8 mouse cellular contexts compared by ENCODE assay signal in the genomic region with DNA sequence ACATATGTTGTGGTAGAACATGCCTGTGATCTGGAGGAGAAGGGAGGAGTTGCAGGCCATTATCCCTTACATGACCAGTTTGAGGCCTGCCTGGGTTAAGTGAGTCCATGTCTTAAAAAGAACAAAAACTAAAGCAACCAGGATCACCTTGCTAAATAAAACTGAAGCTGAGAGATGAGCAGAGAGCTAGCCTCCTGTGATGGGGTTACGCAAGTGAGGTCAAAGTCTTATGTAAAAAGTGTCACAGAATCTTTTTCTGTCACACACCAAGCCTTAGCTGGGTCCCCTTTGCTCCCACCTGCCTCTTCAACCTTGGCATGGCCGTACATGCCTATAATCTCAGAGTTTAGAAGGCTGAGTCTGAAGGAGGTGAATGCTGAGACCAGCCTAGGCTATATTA. TPM values are rescaled to one million over a fixed set of nuclear protein-coding genes. Genes with fewer than 3 reads are reported as not detected.
DNase-seq lines count a peak whose midpoint lies in the region; ATAC-seq and TF ChIP-seq lines count a peak whose summit lies in the region.
"Had no signal": no experiment of that assay in that cellular context is flagged by ENCODE, and none has a peak within 500 bp of the region (broad histone marks: within the 10 kb centered on the region; RNA-seq: fewer than 3 reads in every experiment).

No protein-coding gene starts in this region.

- H3K4me3 ChIP-seq in lung, embryonic 15.5 days = peak overlapping the region; percentile 85; the same call in 1 of the 2 replicates
- H3K4me3 ChIP-seq in forebrain, postnatal 0 days (ENCODE audit: low read depth, low read length) = no peak overlapping the region
- peak overlapping the region; percentile 91 for H3K4me3 ChIP-seq in liver, embryonic 11.5 days (ENCODE audit: low read depth, low read length)
- H3K4me3 ChIP-seq in stomach, embryonic 16.5 days (replicated peaks; ENCODE audit: low read length) = peak overlapping the region; percentile 75

- DNase-seq in lung, postnatal 10 days = no peak
- DNase-seq in forebrain, postnatal 0 days = no peak
- DNase-seq in liver, embryonic 11.5 days (ENCODE audit: low spot score) = no peak
- no peak for DNase-seq in thymus, postnatal 36 days

- peak overlapping the region; percentile 78 for H3K4me2 ChIP-seq in lung, embryonic 15.5 days
- peak overlapping the region; percentile 80 for H3K4me2 ChIP-seq in forebrain, postnatal 0 days (ENCODE audit: low read depth)
- H3K4me2 ChIP-seq in liver, embryonic 11.5 days = peak overlapping the region; percentile 97
- H3K4me2 ChIP-seq in stomach, embryonic 16.5 days (ENCODE audit: low read depth, low read length) = peak overlapping the region; percentile 75

- H3K27ac ChIP-seq in lung, embryonic 15.5 days = no peak overlapping the region
- no peak overlapping the region for H3K27ac ChIP-seq in forebrain, postnatal 0 days (ENCODE audit: low read depth, low read length)
- H3K27ac ChIP-seq in liver, embryonic 11.5 days (ENCODE audit: low read depth, low read length) = no peak overlapping the region; the same call in 1 of the 2 replicates
- no peak overlapping the region for H3K27ac ChIP-seq in stomach, embryonic 16.5 days (ENCODE audit: low read length)

- H3K36me3 ChIP-seq in lung, embryonic 15.5 days = no peaks in the 10 kb centered on the region
- no peaks in the 10 kb centered on the region for H3K36me3 ChIP-seq in forebrain, postnatal 0 days (ENCODE audit: insufficient read depth)
- H3K36me3 ChIP-seq in liver, embryonic 11.5 days (ENCODE audit: control insufficient read depth, insufficient read depth, low read length) = no peaks in the 10 kb centered on the region
- H3K36me3 ChIP-seq in stomach, embryonic 16.5 days (ENCODE audit: control insufficient read depth, insufficient read depth, low read length) = no peaks in the 10 kb centered on the region

- H3K4me1 ChIP-seq in lung, embryonic 15.5 days = peaks cover 14% of the 10 kb centered on the region
- peaks cover 7% of the 10 kb centered on the region for H3K4me1 ChIP-seq in forebrain, postnatal 0 days (ENCODE audit: insufficient read depth)
- H3K4me1 ChIP-seq in liver, embryonic 11.5 days (replicated peaks; ENCODE audit: control insufficient read depth, insufficient read depth, low read length) = peaks cover 17% of the 10 kb centered on the region
- peaks cover 8% of the 10 kb centered on the region; the same call in 1 of the 2 replicates for H3K4me1 ChIP-seq in stomach, embryonic 16.5 days (ENCODE audit: control insufficient read depth, insufficient read depth, low read length)

- peak overlapping the region; percentile 85 for H3K9ac ChIP-seq in lung, embryonic 15.5 days
- 0 out of 2 replicates have a peak overlapping the region, but pooled peaks have one; percentile 68 for H3K9ac ChIP-seq in forebrain, postnatal 0 days
- H3K9ac ChIP-seq in liver, embryonic 11.5 days (ENCODE audit: low read depth, low read length) = peak overlapping the region; percentile 60; the same call in 1 of the 2 replicates
- peak overlapping the region; percentile 86; the same call in 1 of the 2 replicates for H3K9ac ChIP-seq in stomach, embryonic 16.5 days (ENCODE audit: low read length)

- 72% methylated on average over 2 of the region's 2 CpGs for WGBS in lung, embryonic 15.5 days
- WGBS in forebrain, postnatal 0 days = 89% methylated on average over 2 of the region's 2 CpGs
- 71% methylated on average over 2 of the region's 2 CpGs for WGBS in liver, embryonic 11.5 days
- WGBS in stomach, embryonic 16.5 days = 77% methylated on average over 2 of the region's 2 CpGs

- no peaks in the 10 kb centered on the region for H3K9me3 ChIP-seq in lung, embryonic 15.5 days
- no peaks in the 10 kb centered on the region for H3K9me3 ChIP-seq in forebrain, postnatal 0 days (ENCODE audit: low read length)
- no peaks in the 10 kb centered on the region for H3K9me3 ChIP-seq in liver, embryonic 11.5 days (ENCODE audit: control insufficient read depth, low read length)
- no peaks in the 10 kb centered on the region for H3K9me3 ChIP-seq in stomach, embryonic 16.5 days (replicated peaks; ENCODE audit: control insufficient read depth, low read length)

- TF ChIP-seq CTCF in forebrain, postnatal 0 days (IDR thresholded peaks at IDR 0.05; ENCODE audit: low read depth) = no peak

- no peaks in the 10 kb centered on the region for H3K27me3 ChIP-seq in lung, embryonic 15.5 days
- H3K27me3 ChIP-seq in forebrain, postnatal 0 days (ENCODE audit: insufficient read depth, low read length) = no peaks in the 10 kb centered on the region
- no peaks in the 10 kb centered on the region for H3K27me3 ChIP-seq in liver, embryonic 11.5 days (replicated peaks; ENCODE audit: control insufficient read depth, insufficient read depth, low read length)
- no peaks in the 10 kb centered on the region for H3K27me3 ChIP-seq in stomach, embryonic 16.5 days (ENCODE audit: control insufficient read depth, insufficient read depth, low read length)

- ATAC-seq in lung, embryonic 15.5 days (ENCODE audit: borderline replicate concordance, extremely low read depth, low FRiP score, low TSS enrichment) = no peak
- ATAC-seq in forebrain, postnatal 0 days = no peak
- no peak for ATAC-seq in liver, embryonic 11.5 days (replicated peaks; ENCODE audit: low FRiP score)
- no peak for ATAC-seq in stomach, embryonic 16.5 days (ENCODE audit: insufficient read depth, low FRiP score)
- ATAC-seq in megakaryocyte-erythroid progenitor cell, adult 5-6 weeks (replicated peaks; ENCODE audit: low FRiP score, low TSS enrichment, poor library complexity, severe bottlenecking) = no peak

RNA-seq across cellular contexts. Expression of a gene that starts 0.6 kb away (rescaled TPM):
- 1.9 TPM in 1 of 2 replicates, not detected in the other for polyA plus RNA-seq in lung, embryonic 15.5 days (2015; fragmentation: Nextera tagmentation; extraction: Ambion mirVana)
- total RNA-seq in forebrain, postnatal 0 days (2014; rRNA removed) = 0.52 TPM in 1 of 2 replicates, not detected in the other
- 0.31 TPM in 1 of 2 replicates, not detected in the other for polyA plus RNA-seq in forebrain, postnatal 0 days (2015; fragmentation: Nextera tagmentation; extraction: Ambion mirVana)
- polyA plus RNA-seq in liver, embryonic 11.5 days (2014; fragmentation: Nextera tagmentation; extraction: Ambion mirVana) = not detected in 2 replicates
- 1.2 TPM in 1 of 2 replicates, not detected in the other for polyA plus RNA-seq in stomach, embryonic 16.5 days (2015; fragmentation: Nextera tagmentation; extraction: Ambion mirVana)
- total RNA-seq in megakaryocyte-erythroid progenitor cell, adult 5-6 weeks (2014; fragmentation: Nextera tagmentation) = not detected in 2 replicates
- total RNA-seq in megakaryocyte-erythroid progenitor cell, adult 5-6 weeks (2017) = 3.4 TPM in 1 of 2 replicates, not detected in the other
- polyA plus RNA-seq: activated CD4-positive, CD25-positive, alpha-beta regulatory T cell, adult 4 months had no signal

RNA-seq across cellular contexts. Expression of a gene that starts 2.7 kb away (rescaled TPM):
- 18.2 and 19.5 TPM in 2 replicates for polyA plus RNA-seq in lung, embryonic 15.5 days (2015; fragmentation: Nextera tagmentation; extraction: Ambion mirVana)
- 9.8 and 14.6 TPM in 2 replicates for total RNA-seq in forebrain, postnatal 0 days (2014; rRNA removed)
- polyA plus RNA-seq in forebrain, postnatal 0 days (2015; fragmentation: Nextera tagmentation; extraction: Ambion mirVana) = 18.4 and 20.7 TPM in 2 replicates
- 13.5 and 14.6 TPM in 2 replicates for polyA plus RNA-seq in liver, embryonic 11.5 days (2014; fragmentation: Nextera tagmentation; extraction: Ambion mirVana)
- 12.1 and 14.6 TPM in 2 replicates for polyA plus RNA-seq in stomach, embryonic 16.5 days (2015; fragmentation: Nextera tagmentation; extraction: Ambion mirVana)
- 7.3 and 9.2 TPM in 2 replicates for total RNA-seq in megakaryocyte-erythroid progenitor cell, adult 5-6 weeks (2014; fragmentation: Nextera tagmentation)
- 7.9 and 8.9 TPM in 2 replicates for total RNA-seq in megakaryocyte-erythroid progenitor cell, adult 5-6 weeks (2017)

RNA-seq across cellular contexts. Expression of a gene that starts 6.3 kb away (rescaled TPM):
- 25.1 and 29.5 TPM in 2 replicates for polyA plus RNA-seq in lung, embryonic 15.5 days (2015; fragmentation: Nextera tagmentation; extraction: Ambion mirVana)
- 5.2 and 6.5 TPM in 2 replicates for total RNA-seq in forebrain, postnatal 0 days (2014; rRNA removed)
- 1.8 and 4.5 TPM in 2 replicates for polyA plus RNA-seq in forebrain, postnatal 0 days (2015; fragmentation: Nextera tagmentation; extraction: Ambion mirVana)
- polyA plus RNA-seq in liver, embryonic 11.5 days (2014; fragmentation: Nextera tagmentation; extraction: Ambion mirVana) = 25.6 and 28.9 TPM in 2 replicates
- polyA plus RNA-seq in stomach, embryonic 16.5 days (2015; fragmentation: Nextera tagmentation; extraction: Ambion mirVana) = 54.0 and 54.3 TPM in 2 replicates
- total RNA-seq in megakaryocyte-erythroid progenitor cell, adult 5-6 weeks (2014; fragmentation: Nextera tagmentation) = 2.9 TPM in 1 of 2 replicates, not detected in the other
- not detected in 2 replicates for total RNA-seq in megakaryocyte-erythroid progenitor cell, adult 5-6 weeks (2017)

RNA-seq across cellular contexts. Expression of a gene that starts 12.4 kb away (rescaled TPM):
- 76.6 and 78.7 TPM in 2 replicates for polyA plus RNA-seq in lung, embryonic 15.5 days (2015; fragmentation: Nextera tagmentation; extraction: Ambion mirVana)
- 70.5 and 74.1 TPM in 2 replicates for total RNA-seq in forebrain, postnatal 0 days (2014; rRNA removed)
- 117 and 127 TPM in 2 replicates for polyA plus RNA-seq in forebrain, postnatal 0 days (2015; fragmentation: Nextera tagmentation; extraction: Ambion mirVana)
- polyA plus RNA-seq in liver, embryonic 11.5 days (2014; fragmentation: Nextera tagmentation; extraction: Ambion mirVana) = 38.7 and 43.4 TPM in 2 replicates
- polyA plus RNA-seq in stomach, embryonic 16.5 days (2015; fragmentation: Nextera tagmentation; extraction: Ambion mirVana) = 64.4 and 64.7 TPM in 2 replicates
- total RNA-seq in megakaryocyte-erythroid progenitor cell, adult 5-6 weeks (2014; fragmentation: Nextera tagmentation) = 12.7 and 35.5 TPM in 2 replicates
- total RNA-seq in megakaryocyte-erythroid progenitor cell, adult 5-6 weeks (2017) = 26.5 and 28.8 TPM in 2 replicates

RNA-seq across cellular contexts. Expression of a gene that starts 29.4 kb away (rescaled TPM):
- 18.6 and 18.8 TPM in 2 replicates for polyA plus RNA-seq in lung, embryonic 15.5 days (2015; fragmentation: Nextera tagmentation; extraction: Ambion mirVana)
- total RNA-seq in forebrain, postnatal 0 days (2014; rRNA removed) = 105 and 108 TPM in 2 replicates
- 178 and 186 TPM in 2 replicates for polyA plus RNA-seq in forebrain, postnatal 0 days (2015; fragmentation: Nextera tagmentation; extraction: Ambion mirVana)
- 16.3 and 17.6 TPM in 2 replicates for polyA plus RNA-seq in liver, embryonic 11.5 days (2014; fragmentation: Nextera tagmentation; extraction: Ambion mirVana)
- 21.4 and 22.6 TPM in 2 replicates for polyA plus RNA-seq in stomach, embryonic 16.5 days (2015; fragmentation: Nextera tagmentation; extraction: Ambion mirVana)
- not detected in 2 replicates for total RNA-seq in megakaryocyte-erythroid progenitor cell, adult 5-6 weeks (2014; fragmentation: Nextera tagmentation)
- not detected in 2 replicates for total RNA-seq in megakaryocyte-erythroid progenitor cell, adult 5-6 weeks (2017)
